Mouse (Mus musculus) forebrain, embryonic 13.5 days (tissue): ENCODE data around the gene Snw1. TPM values are rescaled to one million over a fixed set of nuclear protein-coding genes. Genes with fewer than 3 reads are reported as not detected.
A peak's percentile ranks its signal among the peaks of the same experiment; 100 is the strongest.

Experiments used
- ATAC-seq: fragments of 200-750 bp; cut with Nextera tagmentation; 2 replicates; pipeline ENCODE4 v1.8.0; 2017
- H3K27ac ChIP-seq: fragments of 300-500 bp; sonication (generic); 2 replicates; pipeline ENCODE4 v1.5.1; 2015; ENCODE audit warnings: inconsistent platforms, mild to moderate bottlenecking, moderate library complexity
- H3K27me3 ChIP-seq: fragments of 300-500 bp; sonication (generic); 2 replicates; pipeline ENCODE4 v1.6.1; 2015; ENCODE audit warnings: mild to moderate bottlenecking, inconsistent platforms
- H3K36me3 ChIP-seq: fragments of 300-500 bp; sonication (generic); 2 replicates; pipeline ENCODE4 v1.6.1; 2015; ENCODE audit warnings: mild to moderate bottlenecking, inconsistent platforms; ENCODE audit not compliant: poor library complexity, severe bottlenecking
- H3K4me1 ChIP-seq: fragments of 300-500 bp; sonication (generic); 2 replicates; pipeline ENCODE4 v1.6.1; 2015; ENCODE audit warnings: inconsistent platforms
- H3K4me2 ChIP-seq: fragments of 300-500 bp; sonication (generic); 2 replicates; pipeline ENCODE4 v1.6.1; 2015; ENCODE audit warnings: inconsistent platforms, mild to moderate bottlenecking, moderate library complexity
- H3K4me3 ChIP-seq: fragments of 300-500 bp; sonication (generic); 2 replicates; pipeline ENCODE4 v1.5.1; 2015; ENCODE audit warnings: mild to moderate bottlenecking, inconsistent platforms
- H3K9ac ChIP-seq: fragments of 300-500 bp; sonication (generic); 2 replicates; pipeline ENCODE4 v1.6.1; 2015; ENCODE audit warnings: mild to moderate bottlenecking, inconsistent platforms
- H3K9me3 ChIP-seq: fragments of 300-500 bp; sonication (generic); replicated peaks from 2 replicates; pipeline ENCODE4 v1.6.1; 2016; ENCODE audit warnings: inconsistent platforms
- WGBS: fragments of 180-500 bp; shearing (Covaris S2); methylation state at CpG from one replicate; pipeline ENCODE4 v1.1.7; 2015; 5-methylcytosine and 5-hydroxymethylcytosine counted together
- polyA plus RNA-seq: library from polyadenylated mRNA; unstranded; fragments of >200 nt; fragmentation: Nextera tagmentation; extraction: Ambion mirVana; gene quantifications from 2 replicates; pipeline ENCODE4 v1.2.1, GENCODE M21; 2015

Gene Snw1
- polyA plus RNA-seq, 1 experiment from 2014 or later = 151 TPM

GRCm38 (mm10) chr12:87418921-87419320, 53.2 kb downstream of the Snw1 start:
- 30% methylated on average over 5 of the region's 5 CpGs for WGBS
- peak; percentile 87 for ATAC-seq
- H3K36me3 ChIP-seq = peaks cover 16% of the 10 kb centered on the region

GRCm38 (mm10) chr12:87416690-87417089, 55.4 kb downstream of the Snw1 start:
- WGBS = 44% methylated on average over 7 of the region's 7 CpGs
- H3K4me3 ChIP-seq = no peak overlapping the region
- no peaks in the 10 kb centered on the region for H3K36me3 ChIP-seq

More at GRCm38 (mm10) chr12:87418921-87419320, 53.2 kb downstream of the Snw1 start:
- Histone ChIP-seq H3K4me3 (no peak overlapping the region), H3K4me1 (peaks cover 12% of the 10 kb centered on the region), H3K27ac (peak overlapping the region; percentile 76), H3K9me3 (no peaks in the 10 kb centered on the region), H3K9ac (0 out of 2 replicates have a peak overlapping the region, but pooled peaks have one; percentile 12), H3K27me3 (no peaks in the 10 kb centered on the region), H3K4me2 (peak overlapping the region; percentile 14; the same call in 1 of the 2 replicates)

GRCm38 (mm10) chr12:87415358-87415757, 56.7 kb downstream of the Snw1 start:
- H3K4me1 ChIP-seq = peaks cover 12% of the 10 kb centered on the region
- H3K4me3 ChIP-seq = no peak overlapping the region
- no peak overlapping the region for H3K27ac ChIP-seq
- no peak overlapping the region for H3K9ac ChIP-seq
- H3K9me3 ChIP-seq = no peaks in the 10 kb centered on the region
- no peak for ATAC-seq
- H3K4me2 ChIP-seq = no peak overlapping the region
- H3K36me3 ChIP-seq = no peaks in the 10 kb centered on the region
- 78% methylated on average over 4 of the region's 4 CpGs for WGBS
- H3K27me3 ChIP-seq = no peaks in the 10 kb centered on the region

More at GRCm38 (mm10) chr12:87416690-87417089, 55.4 kb downstream of the Snw1 start:
- no peak overlapping the region for H3K9ac ChIP-seq
- H3K4me1 ChIP-seq = peaks cover 12% of the 10 kb centered on the region
- H3K27ac ChIP-seq = no peak overlapping the region
- no peak for ATAC-seq
- H3K9me3 ChIP-seq = no peaks in the 10 kb centered on the region
- no peak overlapping the region for H3K4me2 ChIP-seq
- no peaks in the 10 kb centered on the region for H3K27me3 ChIP-seq

GRCm38 (mm10) chr12:87413179-87413790, 58.8 kb downstream of the Snw1 start:
- no peaks in the 10 kb centered on the region for H3K4me1 ChIP-seq
- H3K27ac ChIP-seq = no peak overlapping the region
- no peak overlapping the region for H3K4me3 ChIP-seq
- ATAC-seq = peak; percentile 74
- no peaks in the 10 kb centered on the region for H3K9me3 ChIP-seq
- H3K9ac ChIP-seq = no peak overlapping the region
- H3K27me3 ChIP-seq = no peaks in the 10 kb centered on the region
- no peaks in the 10 kb centered on the region for H3K36me3 ChIP-seq
- no peak overlapping the region for H3K4me2 ChIP-seq
- WGBS = 19% methylated on average over 4 of the region's 4 CpGs

- no peak overlapping the region for H3K9ac ChIP-seq
- WGBS = 57% methylated on average over 7 of the region's 7 CpGs
Observed at GRCm38 (mm10) chr12:87410999-87411398, 61.1 kb downstream of the Snw1 start.

GRCm38 (mm10) chr12:87409123-87409522, 63.0 kb downstream of the Snw1 start:
- Histone ChIP-seq H3K9ac (no peak overlapping the region), H3K27me3 (no peaks in the 10 kb centered on the region), H3K4me1 (no peaks in the 10 kb centered on the region), H3K27ac (no peak overlapping the region), H3K9me3 (no peaks in the 10 kb centered on the region), H3K36me3 (no peaks in the 10 kb centered on the region), H3K4me2 (no peak overlapping the region), H3K4me3 (no peak overlapping the region)
- 86% methylated on average over 4 of the region's 4 CpGs for WGBS
- no peak for ATAC-seq

More at GRCm38 (mm10) chr12:87410999-87411398, 61.1 kb downstream of the Snw1 start:
- Histone ChIP-seq H3K9me3 (no peaks in the 10 kb centered on the region), H3K4me1 (no peaks in the 10 kb centered on the region), H3K4me3 (no peak overlapping the region), H3K27ac (no peak overlapping the region), H3K27me3 (no peaks in the 10 kb centered on the region), H3K36me3 (no peaks in the 10 kb centered on the region), H3K4me2 (no peak overlapping the region)
- ATAC-seq = no peak

GRCm38 (mm10) chr12:87407869-87408605, 64.0 kb downstream of the Snw1 start:
- H3K27me3 ChIP-seq = no peaks in the 10 kb centered on the region
- no peak overlapping the region for H3K4me2 ChIP-seq
- H3K4me3 ChIP-seq = no peak overlapping the region
- no peaks in the 10 kb centered on the region for H3K36me3 ChIP-seq
- no peak overlapping the region for H3K9ac ChIP-seq
- 48% methylated on average over 21 of the region's 21 CpGs for WGBS
- no peaks in the 10 kb centered on the region for H3K9me3 ChIP-seq
- no peak overlapping the region for H3K27ac ChIP-seq
- H3K4me1 ChIP-seq = no peaks in the 10 kb centered on the region
- no peak for ATAC-seq

GRCm38 (mm10) chr12:87405721-87406120, 66.4 kb downstream of the Snw1 start:
- 79% methylated on average over 3 of the region's 3 CpGs for WGBS
- H3K9me3 ChIP-seq = no peaks in the 10 kb centered on the region

GRCm38 (mm10) chr12:87405165-87405564, 66.9 kb downstream of the Snw1 start:
- Histone ChIP-seq H3K27me3 (no peaks in the 10 kb centered on the region), H3K36me3 (no peaks in the 10 kb centered on the region), H3K4me2 (no peak overlapping the region), H3K4me1 (no peaks in the 10 kb centered on the region), H3K27ac (no peak overlapping the region), H3K9ac (no peak overlapping the region), H3K9me3 (no peaks in the 10 kb centered on the region), H3K4me3 (no peak overlapping the region)
- ATAC-seq = no peak
- WGBS = 85% methylated on average over 4 of the region's 4 CpGs

More at GRCm38 (mm10) chr12:87405721-87406120, 66.4 kb downstream of the Snw1 start:
- no peak overlapping the region for H3K4me3 ChIP-seq
- H3K36me3 ChIP-seq = no peaks in the 10 kb centered on the region
- H3K9ac ChIP-seq = no peak overlapping the region
- no peak overlapping the region for H3K27ac ChIP-seq
- H3K4me1 ChIP-seq = no peaks in the 10 kb centered on the region
- no peak for ATAC-seq
- no peak overlapping the region for H3K4me2 ChIP-seq
- no peaks in the 10 kb centered on the region for H3K27me3 ChIP-seq

GRCm38 (mm10) chr12:87401883-87402282, 70.2 kb downstream of the Snw1 start:
- no peak for ATAC-seq
- no peaks in the 10 kb centered on the region for H3K4me1 ChIP-seq
- H3K36me3 ChIP-seq = no peaks in the 10 kb centered on the region
- H3K27me3 ChIP-seq = no peaks in the 10 kb centered on the region
- WGBS = 56% methylated on average over 6 of the region's 6 CpGs
- no peaks in the 10 kb centered on the region for H3K9me3 ChIP-seq
- H3K4me3 ChIP-seq = no peak overlapping the region
- no peak overlapping the region for H3K4me2 ChIP-seq
- no peak overlapping the region for H3K27ac ChIP-seq
- no peak overlapping the region for H3K9ac ChIP-seq

GRCm38 (mm10) chr12:87399119-87399819, 72.8 kb downstream of the Snw1 start:
- 92% methylated on average over 10 of the region's 10 CpGs for WGBS
- H3K9me3 ChIP-seq = no peaks in the 10 kb centered on the region
- no peak overlapping the region for H3K27ac ChIP-seq
- H3K9ac ChIP-seq = no peak overlapping the region
- no peaks in the 10 kb centered on the region for H3K36me3 ChIP-seq
- no peaks in the 10 kb centered on the region for H3K27me3 ChIP-seq
- H3K4me2 ChIP-seq = no peak overlapping the region
- H3K4me3 ChIP-seq = no peak overlapping the region
- no peak for ATAC-seq
- H3K4me1 ChIP-seq = no peaks in the 10 kb centered on the region
